Mouse (Mus musculus): ENCODE data around the gene Vcl.

DNA sequence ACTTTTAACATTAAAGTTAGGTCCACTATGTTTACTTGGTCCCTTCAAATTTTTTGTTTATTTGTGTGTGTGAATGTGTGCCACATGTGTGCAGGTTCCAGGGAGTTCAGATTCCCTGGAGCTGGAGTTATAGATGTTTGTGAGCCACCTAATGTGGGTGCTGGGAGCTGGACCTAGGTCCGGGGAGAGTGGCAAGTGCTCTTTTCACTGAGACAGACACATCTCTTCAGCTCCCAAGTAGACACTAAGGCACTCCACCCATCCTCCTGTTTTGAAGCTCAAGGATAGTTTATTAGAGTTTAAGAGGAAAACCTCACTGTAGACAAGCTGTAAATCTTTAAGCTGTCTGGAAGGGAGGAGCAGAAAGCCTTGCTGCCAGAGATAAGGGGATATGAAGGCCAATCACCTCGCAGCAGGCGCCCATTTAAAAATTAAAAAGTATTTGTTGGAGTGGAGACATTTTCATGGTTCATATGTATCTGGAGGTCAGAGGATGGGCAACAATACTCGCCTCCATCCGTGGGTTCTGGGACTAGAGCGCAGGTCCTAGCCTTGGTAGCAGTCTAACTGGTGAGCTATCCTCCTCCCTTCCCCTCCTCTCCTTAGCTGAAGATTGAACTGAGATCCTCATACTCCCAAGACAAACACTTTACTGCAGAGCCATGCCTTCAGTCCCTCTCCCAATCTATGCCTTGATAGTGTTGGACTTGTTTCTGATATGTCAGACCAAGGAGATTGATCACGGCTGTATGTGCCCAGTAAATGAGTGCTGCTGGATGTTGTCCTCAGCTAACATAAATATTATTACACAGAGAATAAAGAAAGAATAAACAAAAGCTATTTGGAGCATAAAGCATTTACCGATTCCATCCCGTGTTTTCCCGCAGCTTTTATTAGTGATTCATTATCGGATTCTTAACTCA, 145.5 kb downstream of the Vcl start:
- no peak for TF ChIP-seq POLR2A (IDR thresholded peaks at IDR 0.05; ENCODE audit: insufficient read depth, low read depth, low read length)
- TF ChIP-seq CTCF (IDR thresholded peaks at IDR 0.05) = no peak

Measured in heart, adult 2 months (tissue).